Mouse (Mus musculus): ENCODE measurements at regions not wholly inside any gene's neighbourhood (a gene's known extent, or its start where the extent isn't known, plus 50 kb on each side); places are given as distances from the start of the nearest gene placed in this dataset.
"Not testable (repeated sequence)": the region's sequence is repeated elsewhere in the genome, so short reads cannot be mapped to it uniquely, and the experiment has no call there.

DNA sequence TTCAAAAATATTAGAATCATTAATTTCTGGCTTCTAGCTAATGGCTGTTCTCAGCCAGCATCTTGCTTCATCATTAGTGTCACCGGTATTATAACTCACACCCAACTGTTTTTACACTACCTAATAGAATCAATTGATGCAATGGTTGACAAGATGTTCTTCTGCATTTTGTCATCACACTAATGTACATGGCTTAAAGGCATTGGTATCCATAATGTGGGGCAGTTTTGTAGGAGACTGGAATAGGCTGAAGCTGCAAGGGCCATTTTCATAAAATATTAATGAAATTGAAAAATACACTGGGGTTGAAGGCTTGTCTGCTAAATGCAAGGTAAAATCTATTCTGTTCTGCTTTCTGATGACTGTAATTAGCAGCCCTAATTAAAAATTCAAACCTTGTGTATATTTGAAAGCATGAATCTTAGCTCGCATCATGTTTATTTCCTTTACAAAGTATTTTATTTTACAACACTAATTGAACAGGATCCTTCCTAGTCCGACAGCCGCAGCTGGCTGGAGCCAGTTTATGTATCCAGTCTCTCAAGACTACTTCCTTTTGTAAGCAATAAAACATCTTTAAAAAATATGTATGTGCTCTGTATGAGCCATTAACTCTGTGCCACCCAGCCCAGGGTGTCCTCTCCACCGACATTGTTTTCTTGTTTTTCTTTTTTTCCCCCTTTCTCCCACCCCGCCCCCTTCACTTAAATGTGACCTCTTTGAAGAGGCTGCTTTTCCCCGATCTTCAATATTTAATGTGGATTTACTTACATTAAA is 259.6 kb downstream of the Pou4f1 start:
- no peak for DNase-seq (ENCODE audit: low read depth, low spot score)

DNA sequence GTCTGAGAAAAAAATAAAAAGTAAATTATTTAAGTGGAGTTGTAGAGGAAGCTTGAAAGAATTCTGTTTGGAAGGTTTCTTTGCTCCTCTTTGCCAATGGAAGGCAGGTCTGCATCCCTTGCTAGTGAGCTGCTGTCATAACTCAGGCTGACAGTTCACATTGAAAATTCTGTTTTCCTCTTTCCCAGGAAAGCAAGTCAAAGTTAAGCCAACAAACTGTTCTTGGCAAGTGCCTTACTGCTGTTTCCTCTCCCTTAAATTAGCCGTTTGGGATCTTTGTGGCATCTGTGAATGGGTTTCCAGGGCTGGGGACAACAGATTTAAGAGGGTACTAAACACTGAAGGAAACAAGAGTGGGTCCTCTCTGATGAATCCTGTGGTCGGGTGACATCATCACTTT is 261.2 kb downstream of the Pou4f1 start:
- DNase-seq (ENCODE audit: low read depth, low spot score): no peak

DNA sequence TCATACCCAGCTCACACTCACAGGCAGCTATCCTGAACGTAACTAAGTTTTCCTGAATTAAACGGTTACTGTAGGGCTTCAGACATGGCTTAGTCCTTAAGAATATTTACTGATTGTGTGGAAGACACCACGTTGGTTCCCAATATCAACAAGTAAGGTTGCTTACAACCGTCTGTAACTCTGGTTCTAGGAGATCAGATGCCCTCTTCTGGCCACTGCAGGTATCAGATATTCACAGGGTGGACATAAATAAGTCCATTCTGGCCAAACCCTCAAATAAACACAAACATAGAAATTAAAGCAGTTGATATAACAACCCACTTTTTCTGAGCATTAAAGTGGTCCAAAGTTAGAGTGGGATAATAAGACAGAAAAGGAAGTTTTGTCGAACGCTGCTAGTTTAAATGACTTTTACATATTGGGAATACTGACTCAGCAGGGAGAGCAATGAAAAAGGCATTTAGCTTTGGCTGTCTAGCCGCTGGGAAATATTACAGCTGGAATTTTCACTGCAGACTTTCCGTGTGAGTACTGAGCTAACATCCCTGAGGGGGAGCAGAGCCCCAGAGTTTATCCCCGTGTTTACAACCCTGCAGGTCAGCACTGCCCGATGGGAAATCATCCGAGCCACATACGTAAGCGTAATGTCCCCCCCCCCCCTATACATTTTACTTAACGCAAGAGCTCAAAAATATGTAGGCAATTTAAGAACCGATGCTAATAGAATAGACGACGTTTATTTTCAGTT is 264.4 kb downstream of the Pou4f1 start:
- DNase-seq (ENCODE audit: low read depth, low spot score): no peak

DNA sequence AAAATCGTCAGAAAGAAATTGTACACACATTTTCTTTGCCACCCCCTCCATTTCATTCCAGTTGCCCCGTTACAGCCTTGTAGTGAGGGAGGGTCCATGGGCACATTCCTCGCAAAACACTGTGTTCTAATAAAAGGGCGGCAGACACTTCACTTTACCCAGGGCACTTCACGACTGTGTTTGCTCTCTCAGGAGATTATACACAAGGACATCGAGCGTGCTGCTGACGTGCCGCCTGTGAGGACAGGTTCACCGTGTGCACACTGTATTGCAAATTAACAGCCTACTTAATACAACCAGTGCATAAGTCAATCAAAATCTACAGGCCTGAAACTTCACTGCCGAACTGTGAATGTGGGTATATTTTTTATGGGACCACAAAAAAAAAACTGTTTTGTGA is 274.6 kb downstream of the Pou4f1 start:
- no peak for DNase-seq (ENCODE audit: low read depth, low spot score)

DNA sequence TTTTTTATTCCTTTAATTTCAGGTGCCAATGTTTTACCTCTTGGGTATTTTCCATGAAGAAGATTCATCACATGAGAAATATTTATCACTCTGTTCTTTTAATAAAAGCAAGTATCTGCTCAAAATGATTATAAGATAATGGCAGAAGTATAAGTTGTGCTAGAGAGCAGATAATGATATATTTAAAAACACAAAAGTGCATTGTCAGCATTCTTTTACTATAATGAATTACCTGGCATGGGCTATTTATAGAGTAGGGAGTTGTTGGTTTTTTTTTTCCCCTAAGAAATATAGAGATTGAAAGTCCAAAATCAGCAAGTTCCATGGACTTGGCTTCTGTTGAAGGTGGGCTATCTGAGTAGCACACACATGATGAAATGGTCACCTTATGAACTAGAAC is 292.7 kb downstream of the Pou4f1 start:
- DNase-seq (ENCODE audit: low read depth, low spot score): no peak

DNA sequence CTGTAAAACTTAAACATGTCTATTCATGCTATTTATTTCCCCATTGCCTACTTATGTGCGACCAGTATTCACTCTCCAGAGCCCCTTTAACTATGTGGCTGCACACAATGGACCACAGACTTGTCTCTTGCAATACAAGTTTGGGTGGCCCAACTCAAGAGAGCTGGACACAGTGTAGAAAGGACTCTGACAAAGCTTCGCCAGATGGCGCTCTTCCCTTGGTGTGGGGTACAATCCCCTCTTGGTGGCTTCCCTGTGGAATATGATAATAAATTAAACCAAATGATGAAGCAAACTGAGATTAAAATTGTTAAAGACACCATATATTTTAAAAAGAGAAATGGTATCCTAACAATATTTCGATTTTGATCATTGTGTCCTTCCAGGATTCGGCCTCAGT is 302.6 kb upstream of the Ednrb start:
- DNase-seq (ENCODE audit: low read depth, low spot score): no peak

DNA sequence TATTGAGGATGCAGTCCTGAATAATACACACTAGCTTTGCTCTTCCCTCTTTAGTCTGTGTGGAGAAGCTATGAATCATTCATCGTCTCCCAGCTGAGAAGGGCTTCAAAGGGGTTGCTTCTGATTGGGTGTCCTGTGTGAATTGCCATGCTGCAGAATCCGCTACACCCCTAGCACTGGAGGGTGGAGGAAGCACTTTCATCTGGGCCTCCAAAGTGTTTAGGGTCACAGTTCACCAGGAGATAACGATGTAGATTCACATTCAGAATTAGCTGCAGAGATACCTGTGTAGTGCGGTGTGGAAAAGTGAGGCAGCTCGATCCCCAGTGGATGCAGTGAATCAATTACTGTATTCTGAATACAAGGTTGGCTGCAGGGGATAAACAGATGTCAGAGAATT is 301.2 kb upstream of the Ednrb start:
- DNase-seq (ENCODE audit: low read depth, low spot score): no peak

DNA sequence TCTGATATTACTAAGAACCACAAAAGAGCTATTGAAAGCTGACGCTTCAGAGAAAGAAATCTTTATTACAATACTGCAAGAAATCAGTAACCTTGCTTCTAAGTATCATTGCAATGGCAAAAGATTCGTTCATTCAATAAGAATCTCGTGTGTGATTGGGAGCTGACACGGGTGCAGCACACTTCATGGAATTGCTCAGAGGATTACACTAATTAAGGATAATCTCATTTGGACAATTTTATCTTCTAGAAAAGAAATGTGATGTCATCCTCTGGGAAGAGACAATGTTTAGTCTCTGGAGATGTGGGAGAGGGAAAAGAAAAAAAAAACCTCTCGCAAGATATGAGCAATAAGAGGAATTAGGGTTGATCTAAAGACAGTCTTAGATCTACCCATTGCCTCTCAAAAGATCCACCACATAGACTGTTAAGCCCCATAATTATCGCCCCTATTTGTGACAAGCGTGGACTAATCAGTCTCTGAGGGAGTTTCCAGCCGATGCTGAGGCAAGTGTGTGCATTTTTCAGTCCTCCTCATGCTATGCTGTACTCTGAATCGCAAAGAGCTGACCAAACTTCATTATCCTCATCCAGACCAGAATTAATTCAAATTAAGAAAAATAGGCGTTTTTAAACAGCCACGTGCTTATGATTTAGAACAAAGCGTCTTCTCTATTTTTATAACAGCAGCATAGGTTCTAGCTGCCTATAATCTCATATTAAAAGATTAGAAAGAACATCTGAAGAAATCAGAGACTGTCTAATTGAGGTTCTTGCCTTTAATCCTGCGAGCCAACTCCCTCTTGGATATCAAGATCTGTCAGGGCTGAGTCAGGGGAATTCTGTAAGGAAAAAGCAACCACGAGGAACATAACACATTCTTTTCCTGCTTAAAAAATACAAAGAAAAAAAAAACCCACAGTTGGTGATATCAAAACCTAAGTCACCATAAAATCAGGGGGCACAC is 271.1 kb upstream of the Ednrb start:
- no peak for DNase-seq (ENCODE audit: low read depth, low spot score)

DNA sequence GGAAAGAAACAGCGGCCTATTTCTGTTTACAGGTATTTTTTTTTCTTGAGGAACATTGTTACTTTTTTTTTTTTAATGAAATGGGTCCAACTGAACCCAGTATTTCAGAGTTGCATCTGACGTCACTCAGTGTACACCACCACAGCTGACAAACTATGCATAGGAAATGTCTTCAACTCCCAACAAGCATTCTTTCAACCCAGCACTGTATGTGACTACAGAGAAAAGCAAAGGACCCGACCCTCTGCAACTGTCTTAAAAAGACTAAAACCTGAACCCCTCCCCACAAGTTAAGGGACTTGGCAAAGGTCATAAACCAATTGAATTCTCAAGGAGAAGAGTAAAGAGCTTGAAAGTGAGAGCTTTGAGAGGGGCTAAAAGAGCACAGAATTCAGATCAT is 270.0 kb upstream of the Ednrb start:
- no peak for DNase-seq (ENCODE audit: low read depth, low spot score)

DNA sequence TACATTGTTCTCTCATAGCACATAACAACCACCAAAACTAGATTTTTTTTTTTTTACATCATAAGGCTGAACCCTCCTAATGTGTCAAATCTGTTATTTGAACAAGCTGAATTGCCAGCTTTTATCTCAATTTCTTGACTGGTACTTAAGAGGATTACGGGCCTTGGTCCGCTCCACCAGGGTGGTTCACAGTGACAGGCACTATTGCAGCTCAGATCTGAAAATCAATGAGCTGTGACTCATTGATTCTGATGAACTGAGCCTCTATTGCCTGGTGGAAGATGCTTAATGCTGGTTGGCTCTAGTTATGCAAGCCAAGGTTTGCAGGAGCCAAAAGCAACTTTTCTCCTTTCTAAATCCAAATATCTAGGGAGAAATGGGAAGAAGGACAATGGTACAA is 269.2 kb upstream of the Ednrb start:
- DNase-seq (ENCODE audit: low read depth, low spot score): no peak

DNA sequence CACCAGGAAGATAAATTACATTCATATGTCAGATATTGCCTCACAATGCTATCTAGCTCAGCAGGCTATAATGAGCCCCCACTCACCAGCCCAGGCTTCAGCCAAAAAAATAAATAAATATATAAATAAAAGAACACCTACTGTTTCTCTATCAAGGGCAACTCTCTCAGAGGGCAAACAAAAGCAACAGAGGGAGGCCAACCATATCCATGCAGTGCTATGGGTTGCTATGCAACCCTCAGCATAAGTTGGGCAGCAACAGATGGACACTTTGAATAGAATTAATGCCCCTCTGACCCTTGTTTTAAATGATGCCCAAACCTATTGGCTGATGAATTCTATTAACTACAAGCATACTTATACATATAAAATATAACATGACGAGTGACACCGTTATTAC is 242.2 kb upstream of the Ednrb start:
- no peak for DNase-seq (ENCODE audit: low read depth, low spot score)

DNA sequence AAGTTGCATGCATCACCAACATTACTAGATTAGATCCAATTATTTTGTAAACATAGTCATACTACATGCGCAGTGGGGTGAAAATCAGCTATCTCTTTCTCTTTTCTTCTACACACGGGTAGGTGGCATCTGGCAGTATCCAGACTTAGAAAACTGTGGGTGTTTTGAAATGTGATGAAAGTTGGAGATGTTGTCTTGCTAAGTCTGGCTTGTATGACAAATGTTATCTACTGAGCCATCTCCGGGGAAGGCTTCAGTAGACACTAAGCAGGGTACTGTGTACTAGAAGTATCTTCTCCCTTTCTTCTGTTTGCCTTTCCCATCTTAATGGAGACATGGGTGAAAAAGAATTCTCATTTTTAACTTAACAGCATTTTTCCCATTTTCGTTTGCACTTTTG is 220.0 kb upstream of the Ednrb start:
- DNase-seq (ENCODE audit: low read depth, low spot score): not testable (repeated sequence)

DNA sequence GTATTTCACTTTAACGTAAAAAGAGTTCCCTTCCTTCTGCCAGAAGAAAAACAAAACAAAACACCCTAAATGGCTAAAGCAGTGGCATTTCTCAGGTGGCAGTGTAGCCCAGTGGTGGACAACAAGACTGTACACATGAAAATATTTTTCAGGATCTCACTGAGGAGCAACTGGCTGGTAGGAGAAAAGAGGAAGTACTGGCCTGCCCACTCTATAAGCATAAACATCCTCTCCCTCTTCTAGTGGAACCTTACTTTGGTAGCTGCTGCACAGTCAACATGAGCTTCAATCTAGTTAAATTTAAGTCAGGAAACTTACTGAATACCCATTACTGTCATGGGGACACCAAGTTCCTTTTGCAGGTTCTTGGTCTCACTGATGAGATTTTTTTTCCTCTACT is 209.5 kb upstream of the Ednrb start:
- DNase-seq (ENCODE audit: low read depth, low spot score): no peak

DNA sequence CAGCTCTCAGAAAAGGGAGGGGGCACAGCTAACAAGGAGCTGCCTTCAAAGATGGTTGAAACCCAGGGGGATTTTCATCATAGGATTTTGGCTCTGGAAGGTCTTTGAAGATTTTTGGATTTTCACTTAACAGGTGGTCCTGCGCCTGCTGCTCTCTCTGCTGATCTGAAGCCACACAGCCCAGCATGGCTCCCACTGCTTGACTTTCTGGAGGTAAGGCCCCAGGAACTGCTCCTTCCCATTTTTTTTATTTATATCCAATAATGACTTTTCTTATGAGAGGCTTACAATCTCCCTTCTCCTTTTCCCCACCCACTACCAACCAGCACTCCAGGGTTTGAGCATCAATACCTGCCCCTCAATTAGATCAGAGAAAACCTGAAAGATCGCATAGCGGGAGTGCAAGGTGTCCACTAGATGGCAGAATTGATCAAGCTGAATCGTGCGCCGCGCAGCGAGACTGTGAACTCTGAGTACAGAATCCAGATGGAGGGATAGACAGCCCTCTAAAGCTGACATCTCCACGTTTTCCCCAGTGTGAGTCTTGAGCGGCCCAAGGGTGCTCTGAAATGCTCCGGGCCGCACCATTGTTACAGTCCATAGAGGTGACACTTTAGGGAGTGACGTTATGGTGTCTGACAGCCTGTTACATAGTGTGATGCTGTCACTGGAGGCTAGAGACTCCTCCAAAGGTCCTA is 194.6 kb upstream of the Ednrb start:
- DNase-seq (ENCODE audit: low read depth, low spot score): no peak

DNA sequence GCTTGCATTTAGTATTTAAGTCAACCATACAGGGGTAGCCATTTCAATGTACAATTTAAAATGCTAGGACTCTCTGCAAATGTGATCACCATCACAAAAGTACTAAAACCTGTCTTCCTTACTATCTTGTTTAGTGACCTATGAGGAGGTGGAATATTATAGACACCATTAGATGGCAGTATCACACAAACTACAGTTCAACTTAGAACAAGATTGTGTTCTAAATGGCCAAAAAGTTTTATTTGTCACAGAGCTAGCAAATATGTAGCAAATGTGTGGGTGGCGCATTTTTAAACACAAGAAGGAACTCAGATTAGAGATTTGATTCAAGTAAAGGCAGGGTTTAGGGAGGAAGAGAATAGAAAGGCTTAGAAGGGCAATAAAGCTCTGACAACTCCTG is 189.4 kb upstream of the Ednrb start:
- no peak for DNase-seq (ENCODE audit: low read depth, low spot score)

DNA sequence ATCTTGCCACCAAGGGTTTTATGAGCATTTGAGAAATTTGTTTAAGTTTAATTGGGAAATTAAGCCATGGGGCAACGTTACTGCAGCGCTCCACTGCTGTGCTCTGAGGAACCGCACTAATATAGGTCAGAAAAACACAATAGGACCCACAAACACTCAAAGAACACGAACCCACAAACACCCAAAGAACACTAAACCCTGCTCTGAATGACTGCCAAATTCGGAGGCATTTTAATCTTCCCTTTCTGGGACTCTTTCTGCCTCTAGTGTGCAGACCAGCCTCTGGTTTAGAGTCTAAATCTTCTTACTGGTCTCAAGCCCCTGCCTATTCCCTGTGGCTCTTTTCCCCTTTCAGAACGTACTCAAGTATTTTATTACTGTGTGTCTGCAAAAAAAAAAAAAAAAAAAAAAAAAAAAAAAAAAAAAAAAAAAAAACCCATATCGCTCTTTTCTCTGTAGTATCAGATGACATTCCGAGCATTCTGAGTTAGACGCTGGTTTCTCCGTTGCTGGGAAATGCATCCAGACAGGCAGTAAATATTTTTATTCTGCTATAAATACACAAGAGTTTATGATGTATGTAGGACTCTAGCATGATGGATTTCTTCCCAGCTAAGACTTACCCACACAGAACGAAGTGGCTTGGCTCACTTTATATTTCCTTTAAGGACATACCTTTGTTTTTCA is 186.7 kb upstream of the Ednrb start:
- DNase-seq (ENCODE audit: low read depth, low spot score): no peak

DNA sequence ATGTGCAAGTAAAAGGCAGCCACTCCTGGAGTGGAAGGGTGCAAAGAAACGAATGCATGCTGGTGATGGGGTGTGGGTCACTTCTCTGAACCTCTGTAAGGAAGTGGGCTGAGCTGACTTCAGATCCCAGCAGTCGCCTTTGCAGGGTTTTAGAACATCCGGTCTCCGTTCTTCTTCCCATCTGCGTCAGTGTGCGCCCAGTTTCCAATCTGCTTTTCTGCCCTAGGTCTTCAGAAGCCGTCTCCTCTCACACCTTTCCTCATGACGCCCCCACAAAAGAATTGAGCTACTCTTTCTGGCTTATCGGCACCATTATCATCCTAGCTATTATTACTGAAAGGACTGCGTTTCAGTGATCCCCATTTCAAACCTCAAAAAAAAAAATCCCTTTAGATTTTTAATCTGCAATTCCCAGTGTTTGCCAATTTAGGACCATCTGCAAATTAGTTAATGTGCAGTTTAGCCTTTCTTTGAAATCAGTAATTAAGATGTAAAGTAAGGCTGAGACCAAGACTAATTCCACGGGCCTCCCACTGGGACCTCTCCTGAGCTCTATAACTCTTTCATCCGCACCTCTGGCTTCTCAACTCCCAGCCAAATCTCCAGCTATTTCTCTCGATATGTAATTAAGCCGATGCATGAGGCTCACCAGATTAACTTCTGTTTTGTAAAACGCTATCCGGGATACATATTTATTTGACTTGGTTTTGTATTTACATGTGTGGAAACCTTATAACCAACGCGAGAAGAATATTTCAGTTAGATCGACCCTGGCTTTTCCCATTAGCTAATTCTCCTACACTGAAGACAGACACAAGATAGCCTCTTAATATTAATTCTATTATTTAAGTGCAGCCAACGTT is 185.7 kb upstream of the Ednrb start:
- DNase-seq (ENCODE audit: low read depth, low spot score): no peak

DNA sequence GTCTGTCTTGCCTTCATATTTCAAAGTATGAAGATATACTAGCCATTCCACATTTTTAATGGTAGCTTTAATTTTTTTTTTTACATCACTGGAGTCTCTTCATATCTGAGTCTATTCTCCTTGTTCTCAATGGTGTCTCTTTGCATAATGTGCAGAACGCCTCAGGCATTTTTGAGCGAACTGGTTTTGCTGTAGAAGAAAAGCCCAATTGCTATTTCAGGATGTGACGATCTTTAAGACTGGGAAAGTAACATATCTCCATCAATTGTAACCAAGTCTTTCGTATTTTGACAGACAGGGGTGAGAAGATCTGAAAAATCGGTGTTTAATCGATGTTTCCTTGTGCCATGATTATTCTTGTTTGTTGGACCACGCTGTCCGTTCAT is 183.7 kb upstream of the Ednrb start:
- DNase-seq (ENCODE audit: low read depth, low spot score): no peak

DNA sequence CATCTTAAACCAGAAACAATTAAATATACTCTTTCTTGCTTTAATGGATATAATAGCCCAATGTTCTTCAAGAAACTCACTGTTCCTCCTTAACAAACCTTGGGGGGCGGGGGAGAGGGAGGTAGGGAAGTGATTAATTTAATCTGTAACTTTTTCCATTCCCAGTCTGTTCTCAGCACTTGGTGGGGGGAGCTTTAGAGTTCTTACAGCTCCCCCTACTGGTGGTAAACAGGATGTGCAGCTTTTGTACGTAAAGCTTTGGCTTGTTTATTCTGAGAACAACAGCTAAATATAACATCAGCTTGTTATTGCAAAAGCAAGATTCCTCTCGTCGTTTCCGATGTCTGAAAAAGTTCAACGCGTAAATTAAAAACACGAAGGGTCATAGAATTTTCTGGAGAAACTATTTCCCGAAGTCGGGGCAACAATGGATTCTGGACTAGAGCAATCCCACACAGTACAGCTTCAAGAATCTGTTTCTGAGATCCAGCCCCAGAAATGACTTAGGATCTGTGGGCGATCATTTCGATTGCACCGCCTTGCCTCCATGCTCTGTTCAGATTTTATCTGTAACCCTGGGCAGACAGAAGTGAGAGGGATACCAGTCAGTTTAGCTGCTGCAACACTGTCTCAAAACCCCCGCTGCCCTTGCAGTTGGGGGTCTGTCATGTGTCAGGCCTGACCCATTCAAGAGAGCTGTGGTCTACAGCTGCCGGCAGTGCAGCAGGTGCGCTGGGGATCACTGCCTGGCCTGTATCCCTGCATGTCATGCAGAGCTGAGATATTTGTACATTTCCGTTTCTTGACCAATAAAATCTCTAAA is 183.1 kb upstream of the Ednrb start:
- DNase-seq (ENCODE audit: low read depth, low spot score): peak; percentile 64

Data from skeletal muscle tissue, adult 2 months (tissue).